Mouse (Mus musculus) megakaryocyte, embryonic 14.5 days (primary cell): ENCODE results near the gene Bcl11b.

ENCODE experiments used
- FLI1 ChIP-seq: IDR thresholded peaks from 2 replicates; pipeline ENCODE4 v1.6.1; 2012; ENCODE audit warnings: low read length, inconsistent platforms, mixed read lengths
- GATA1 ChIP-seq: IDR thresholded peaks from 3 replicates; pipeline ENCODE4 v1.6.1; 2012; ENCODE audit warnings: mixed read lengths, low read length, inconsistent platforms, borderline replicate concordance

GRCm38 (mm10) chr12:108005488-108005800 lies 2.0 kb upstream of the Bcl11b start:
- no peak for TF ChIP-seq GATA1
- no peak for TF ChIP-seq FLI1
